Mouse (Mus musculus) hindbrain, embryonic 13.5 days (tissue): ENCODE results near the gene Dguok. TPM values are rescaled to one million over a fixed set of nuclear protein-coding genes. Genes with fewer than 3 reads are reported as not detected.

ENCODE experiments used
- ATAC-seq: fragments of 200-750 bp; cut with Nextera tagmentation; 2 replicates; pipeline ENCODE4 v1.8.0; 2017; ENCODE audit warnings: moderate TSS enrichment; ENCODE audit not compliant: low FRiP score
- H3K27ac ChIP-seq: fragments of 300-500 bp; sonication (generic); 2 replicates; pipeline ENCODE4 v1.5.1; 2015; ENCODE audit warnings: inconsistent platforms, mild to moderate bottlenecking, moderate library complexity
- H3K27me3 ChIP-seq: fragments of 300-500 bp; sonication (generic); 2 replicates; pipeline ENCODE4 v1.6.1; 2015; ENCODE audit warnings: mild to moderate bottlenecking, inconsistent platforms
- H3K36me3 ChIP-seq: fragments of 300-500 bp; sonication (generic); 2 replicates; pipeline ENCODE4 v1.6.1; 2015; ENCODE audit warnings: mild to moderate bottlenecking, inconsistent platforms
- H3K4me1 ChIP-seq: fragments of 300-500 bp; sonication (generic); replicated peaks from 2 replicates; pipeline ENCODE4 v1.6.1; 2015; ENCODE audit warnings: inconsistent platforms
- H3K4me2 ChIP-seq: fragments of 300-500 bp; sonication (generic); 2 replicates; pipeline ENCODE4 v1.6.1; 2015; ENCODE audit warnings: inconsistent platforms, mild to moderate bottlenecking, moderate library complexity
- H3K4me3 ChIP-seq: fragments of 300-500 bp; sonication (generic); 2 replicates; pipeline ENCODE4 v1.5.1; 2015; ENCODE audit warnings: mild to moderate bottlenecking, inconsistent platforms
- H3K9ac ChIP-seq: fragments of 300-500 bp; sonication (generic); 2 replicates; pipeline ENCODE4 v1.6.1; 2015; ENCODE audit warnings: mild to moderate bottlenecking, inconsistent platforms
- H3K9me3 ChIP-seq: fragments of 300-500 bp; sonication (generic); 2 replicates; pipeline ENCODE4 v1.6.1; 2016; ENCODE audit warnings: inconsistent platforms
- WGBS: fragments of 180-500 bp; shearing (Covaris S2); methylation state at CpG from one replicate; pipeline ENCODE4 v1.1.7; 2015; 5-methylcytosine and 5-hydroxymethylcytosine counted together
- polyA plus RNA-seq: library from polyadenylated mRNA; unstranded; fragments of >200 nt; fragmentation: Nextera tagmentation; extraction: Ambion mirVana; gene quantifications from 2 replicates; pipeline ENCODE4 v1.2.1, GENCODE M21; 2015

Dguok gene
- polyA plus RNA-seq, 1 experiment from 2014 or later, result 69.7 TPM

DNA sequence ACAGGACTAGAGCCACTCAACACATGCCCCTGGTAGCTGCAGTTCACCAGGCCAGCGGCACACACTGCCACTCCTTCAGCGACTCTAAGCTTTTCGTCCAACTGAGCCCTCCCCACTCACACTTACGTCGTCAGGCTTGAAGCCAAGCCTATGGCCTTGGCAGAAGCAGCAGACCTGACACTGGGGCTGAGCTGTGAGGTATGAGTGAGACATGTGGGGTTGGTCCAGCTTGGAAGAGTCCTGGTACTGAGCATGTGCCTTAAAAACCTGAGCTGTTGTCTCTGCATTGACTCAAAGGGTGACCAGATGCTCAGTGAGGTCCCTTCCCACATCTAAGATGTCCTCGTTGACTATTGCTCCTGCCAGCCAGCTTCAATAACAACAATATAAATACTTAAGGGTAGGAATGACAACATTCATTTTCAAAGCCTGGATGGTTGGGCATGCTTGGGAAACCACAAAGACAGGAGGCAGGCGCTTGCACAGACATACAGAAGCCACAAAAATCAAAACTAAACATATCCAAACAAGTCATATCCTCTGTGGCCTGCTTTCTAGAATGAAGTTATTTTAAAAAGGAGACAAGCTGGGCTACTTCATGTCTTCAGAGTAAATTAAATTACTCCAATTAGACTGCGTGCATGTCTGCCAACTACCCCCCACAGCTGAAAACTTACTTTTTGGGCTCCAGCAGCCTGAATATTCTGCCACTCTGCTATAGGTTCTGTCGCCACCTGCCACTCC, 10.6 kb downstream of the Dguok start:
- Histone ChIP-seq H3K4me1 (no peaks in the 10 kb centered on the region), H3K27ac (no peak overlapping the region), H3K4me3 (no peak overlapping the region), H3K36me3 (peaks cover 39% of the 10 kb centered on the region), H3K9me3 (no peaks in the 10 kb centered on the region), H3K9ac (no peak overlapping the region), H3K4me2 (no peak overlapping the region), H3K27me3 (no peaks in the 10 kb centered on the region)
- no peak for ATAC-seq
- 93% methylated on average over 9 of the region's 9 CpGs for WGBS

DNA sequence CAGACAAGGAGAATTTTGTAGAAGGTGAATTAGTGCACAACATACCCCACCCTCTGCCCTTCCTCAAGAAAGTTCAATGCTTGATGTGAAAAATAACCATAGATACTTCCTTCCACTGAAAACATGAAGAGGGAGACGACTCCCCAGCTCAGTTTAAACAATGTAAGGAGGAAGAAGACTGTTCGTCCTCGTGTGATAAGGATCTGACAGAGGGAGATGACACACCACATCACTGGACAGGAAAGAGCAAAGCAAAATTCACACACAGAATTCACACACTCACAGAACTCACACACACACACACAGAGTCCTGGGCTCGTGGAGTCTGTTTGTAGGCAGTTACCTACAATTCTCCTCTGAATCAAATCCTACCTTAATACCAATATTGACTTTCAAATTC, 16.1 kb downstream of the Dguok start:
- H3K9me3 ChIP-seq, result no peaks in the 10 kb centered on the region
- H3K27ac ChIP-seq, result no peak overlapping the region
- H3K36me3 ChIP-seq, result peaks cover 73% of the 10 kb centered on the region
- 90% methylated on average over 4 of the region's 4 CpGs for WGBS
- no peak overlapping the region for H3K4me2 ChIP-seq
- no peak overlapping the region for H3K4me3 ChIP-seq
- ATAC-seq, result no peak
- H3K9ac ChIP-seq, result no peak overlapping the region
- no peaks in the 10 kb centered on the region for H3K4me1 ChIP-seq
- no peaks in the 10 kb centered on the region for H3K27me3 ChIP-seq

DNA sequence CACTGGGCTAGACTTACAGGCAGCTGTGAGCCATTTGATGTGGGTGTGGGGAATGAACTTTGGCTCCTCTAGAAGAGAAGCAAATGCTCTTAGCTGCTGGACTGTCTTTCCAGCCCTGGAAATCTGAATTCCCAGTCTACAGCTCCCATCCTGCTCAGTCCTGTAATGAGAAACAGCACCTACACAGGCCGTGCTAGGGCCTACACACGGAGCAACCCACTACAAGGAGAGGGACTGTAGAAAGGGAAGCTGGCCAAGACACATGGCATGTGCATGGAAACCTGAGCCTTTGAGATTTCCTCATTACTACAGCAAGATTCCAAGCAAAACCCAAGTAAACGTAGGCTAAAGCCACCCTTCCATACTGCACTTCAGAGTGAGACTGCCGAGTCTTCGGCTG, 18.6 kb downstream of the Dguok start:
- Histone ChIP-seq H3K4me3 (no peak overlapping the region), H3K36me3 (peaks cover 80% of the 10 kb centered on the region), H3K4me1 (no peaks in the 10 kb centered on the region), H3K9me3 (no peaks in the 10 kb centered on the region), H3K27ac (no peak overlapping the region), H3K4me2 (no peak overlapping the region), H3K27me3 (no peaks in the 10 kb centered on the region), H3K9ac (no peak overlapping the region)
- WGBS, result 93% methylated on average over 5 of the region's 5 CpGs
- no peak for ATAC-seq

DNA sequence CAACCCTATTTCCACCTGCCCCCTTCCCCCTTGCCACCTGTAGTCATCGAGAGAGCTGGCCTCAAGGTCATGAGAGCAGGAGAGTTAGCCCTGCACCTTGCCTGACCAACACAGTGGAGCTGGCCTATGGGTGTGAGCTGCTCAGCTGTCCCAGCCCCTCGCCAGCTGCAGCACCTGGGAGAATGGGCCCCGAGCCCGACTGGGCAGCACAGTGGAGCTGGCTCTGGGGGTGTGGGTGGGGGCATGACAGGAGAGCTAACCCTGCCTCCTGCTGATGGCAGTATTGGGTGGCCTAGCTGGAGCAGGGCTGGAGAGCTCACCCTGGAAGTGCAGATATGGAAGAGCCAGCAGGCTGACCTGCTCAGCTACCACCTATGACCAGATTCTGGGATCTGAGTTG, 19.5 kb downstream of the Dguok start:
- Histone ChIP-seq H3K27me3 (no peaks in the 10 kb centered on the region), H3K4me1 (no peaks in the 10 kb centered on the region), H3K9ac (no peak overlapping the region), H3K27ac (no peak overlapping the region), H3K9me3 (no peaks in the 10 kb centered on the region), H3K36me3 (peaks cover 86% of the 10 kb centered on the region), H3K4me3 (no peak overlapping the region), H3K4me2 (no peak overlapping the region)
- WGBS, result 87% methylated on average over 4 of the region's 4 CpGs
- no peak for ATAC-seq

DNA sequence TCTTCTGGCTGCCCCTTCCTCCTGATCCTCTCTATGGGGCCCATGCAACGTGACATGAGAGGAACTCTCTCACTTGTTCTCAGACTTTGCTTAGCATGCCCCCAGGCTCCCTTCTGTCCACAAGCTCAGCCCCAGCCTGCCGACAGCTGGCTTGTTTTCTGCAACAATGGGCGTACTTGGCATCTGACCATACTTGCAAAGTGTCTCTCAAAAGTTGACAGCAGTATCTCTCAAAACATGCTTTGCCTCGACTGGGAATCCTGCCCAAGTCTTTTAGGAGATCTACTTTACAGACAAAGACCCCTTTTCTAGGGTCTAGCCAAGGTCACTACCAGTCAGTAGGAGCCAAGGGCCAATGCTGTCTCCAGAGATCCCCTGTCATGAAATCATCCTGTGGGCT, 20.9 kb downstream of the Dguok start:
- ATAC-seq, result no peak
- H3K4me1 ChIP-seq, result no peaks in the 10 kb centered on the region
- H3K9me3 ChIP-seq, result no peaks in the 10 kb centered on the region
- peaks cover 93% of the 10 kb centered on the region for H3K36me3 ChIP-seq
- H3K27ac ChIP-seq, result no peak overlapping the region
- no peak overlapping the region for H3K4me3 ChIP-seq
- no peaks in the 10 kb centered on the region for H3K27me3 ChIP-seq
- 69% methylated on average over 4 of the region's 4 CpGs for WGBS
- H3K9ac ChIP-seq, result no peak overlapping the region
- no peak overlapping the region for H3K4me2 ChIP-seq

DNA sequence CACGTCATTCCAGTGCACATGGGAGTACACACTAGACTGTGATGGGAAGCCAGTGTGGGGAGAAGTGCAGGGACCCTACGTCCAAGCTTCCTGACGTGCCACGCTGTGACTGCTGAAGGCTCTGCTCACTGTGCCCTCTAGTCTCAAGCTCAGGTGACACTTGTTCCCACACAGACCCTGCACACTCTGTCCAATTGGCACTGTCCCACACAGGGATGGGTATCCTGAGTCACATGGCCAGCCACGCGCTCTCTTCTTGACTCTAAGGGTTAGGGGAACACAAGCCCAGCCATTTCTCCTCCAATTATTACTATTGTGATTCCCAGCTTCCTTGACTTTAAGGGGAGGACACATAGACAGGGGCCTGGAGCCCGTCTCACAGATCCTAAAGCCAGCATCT, 23.0 kb downstream of the Dguok start:
- H3K27ac ChIP-seq, result no peak overlapping the region
- ATAC-seq, result no peak
- H3K9ac ChIP-seq, result no peak overlapping the region
- H3K4me3 ChIP-seq, result no peak overlapping the region
- no peak overlapping the region for H3K4me2 ChIP-seq
- no peaks in the 10 kb centered on the region for H3K4me1 ChIP-seq
- H3K9me3 ChIP-seq, result no peaks in the 10 kb centered on the region
- H3K36me3 ChIP-seq, result peaks cover 97% of the 10 kb centered on the region
- 96% methylated on average over 7 of the region's 7 CpGs for WGBS
- H3K27me3 ChIP-seq, result no peaks in the 10 kb centered on the region

DNA sequence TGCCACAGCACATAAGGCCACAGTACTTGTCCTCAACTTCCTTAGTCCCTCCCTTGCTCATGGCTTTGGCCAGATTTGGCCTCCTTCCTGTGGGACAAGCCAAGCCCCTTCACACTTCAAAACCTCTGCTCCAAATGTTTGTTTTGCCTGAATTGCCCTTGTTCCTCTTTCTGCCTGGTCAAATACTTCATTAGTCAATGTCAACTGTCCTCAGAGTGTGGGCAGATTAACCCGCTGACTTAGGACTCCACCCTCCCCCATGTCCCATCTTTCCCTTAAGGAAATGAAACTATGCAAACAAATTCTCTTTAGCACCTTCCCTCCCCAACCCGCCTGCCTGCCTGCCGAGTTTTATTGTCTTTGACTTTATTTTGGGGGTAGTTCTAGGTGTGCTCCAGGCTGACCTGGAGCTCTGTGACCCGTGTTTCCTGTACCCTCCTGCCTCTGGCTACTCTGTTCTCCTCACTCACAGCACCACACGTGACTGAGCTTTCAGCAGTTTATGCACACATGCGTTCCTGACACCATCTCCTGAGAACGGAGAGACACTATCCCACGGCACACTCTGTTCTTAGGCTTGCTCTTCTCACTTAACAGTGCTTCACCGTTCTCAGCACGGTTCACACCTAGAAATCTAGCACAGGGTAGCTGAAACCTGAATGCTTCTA, 24.2 kb downstream of the Dguok start:
- H3K27me3 ChIP-seq, result no peaks in the 10 kb centered on the region
- H3K27ac ChIP-seq, result no peak overlapping the region
- no peak overlapping the region for H3K9ac ChIP-seq
- ATAC-seq, result no peak
- 70% methylated on average over 10 of the region's 10 CpGs for WGBS
- H3K4me3 ChIP-seq, result no peak overlapping the region
- H3K9me3 ChIP-seq, result no peaks in the 10 kb centered on the region
- H3K4me1 ChIP-seq, result no peaks in the 10 kb centered on the region
- no peak overlapping the region for H3K4me2 ChIP-seq
- peaks cover 89% of the 10 kb centered on the region for H3K36me3 ChIP-seq

DNA sequence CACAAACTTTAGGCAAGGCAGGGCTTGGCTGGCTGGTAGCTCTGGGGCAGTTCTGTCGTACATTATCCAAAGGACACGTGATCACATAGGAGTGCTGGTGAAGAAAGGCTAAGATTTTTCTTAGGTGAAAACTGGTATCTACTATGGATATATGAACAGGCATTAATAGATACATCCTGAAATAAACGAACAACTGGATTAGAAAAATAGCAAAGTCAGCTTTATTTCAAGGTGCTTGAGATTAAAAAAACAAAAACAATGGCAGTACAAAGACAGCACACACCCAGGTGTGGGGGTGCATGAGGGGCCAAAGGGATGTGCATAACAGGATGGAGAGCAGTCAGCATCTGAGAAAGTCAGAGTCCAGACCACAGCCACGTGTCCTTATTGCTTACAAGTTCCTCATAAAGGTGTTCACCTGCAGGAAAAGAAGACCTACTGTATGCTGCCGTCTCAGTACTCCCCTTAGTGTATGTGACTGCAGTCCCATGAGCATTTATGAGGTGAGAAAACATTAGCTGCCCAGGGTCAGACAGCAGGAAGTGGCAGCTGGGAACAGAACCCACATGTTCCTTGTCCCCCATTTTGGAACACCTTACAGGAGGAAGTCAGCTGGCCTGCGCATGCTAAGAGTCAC, 26.6 kb downstream of the Dguok start:
- H3K27ac ChIP-seq, result no peak overlapping the region
- no peak overlapping the region for H3K4me2 ChIP-seq
- H3K9ac ChIP-seq, result no peak overlapping the region
- ATAC-seq, result no peak
- H3K4me1 ChIP-seq, result 0 out of 2 replicates have a peak, but pooled peaks cover 4% of the 10 kb centered on the region
- peaks cover 70% of the 10 kb centered on the region for H3K36me3 ChIP-seq
- 93% methylated on average over 6 of the region's 6 CpGs for WGBS
- no peak overlapping the region for H3K4me3 ChIP-seq
- no peaks in the 10 kb centered on the region for H3K27me3 ChIP-seq
- no peaks in the 10 kb centered on the region for H3K9me3 ChIP-seq

DNA sequence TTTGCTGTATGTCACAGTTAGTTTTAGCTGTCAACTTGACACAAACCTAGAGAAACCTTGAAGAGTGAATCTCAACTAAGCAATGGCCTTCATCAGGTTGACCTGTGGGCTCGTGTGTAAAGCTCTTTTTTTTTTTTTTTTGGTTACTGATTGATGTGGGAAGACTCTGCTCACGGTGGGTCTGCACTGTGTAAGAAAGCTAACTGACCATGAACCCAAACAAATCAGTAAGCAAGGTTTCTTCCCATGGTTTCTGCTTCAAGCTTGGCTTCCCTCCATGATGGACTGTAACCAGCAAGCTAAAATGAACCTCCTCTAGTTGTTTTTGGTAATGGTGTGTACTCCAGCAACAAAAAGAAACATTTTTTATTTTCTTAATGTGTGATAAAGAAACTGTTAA, 27.6 kb downstream of the Dguok start:
- no peak overlapping the region for H3K27ac ChIP-seq
- H3K36me3 ChIP-seq, result peaks cover 61% of the 10 kb centered on the region
- H3K9me3 ChIP-seq, result no peaks in the 10 kb centered on the region
- no peak overlapping the region for H3K4me2 ChIP-seq
- 82% methylated on average over 2 of the region's 2 CpGs for WGBS
- no peak for ATAC-seq
- 0 out of 2 replicates have a peak, but pooled peaks cover 4% of the 10 kb centered on the region for H3K4me1 ChIP-seq
- H3K4me3 ChIP-seq, result no peak overlapping the region
- H3K27me3 ChIP-seq, result no peaks in the 10 kb centered on the region
- H3K9ac ChIP-seq, result no peak overlapping the region

DNA sequence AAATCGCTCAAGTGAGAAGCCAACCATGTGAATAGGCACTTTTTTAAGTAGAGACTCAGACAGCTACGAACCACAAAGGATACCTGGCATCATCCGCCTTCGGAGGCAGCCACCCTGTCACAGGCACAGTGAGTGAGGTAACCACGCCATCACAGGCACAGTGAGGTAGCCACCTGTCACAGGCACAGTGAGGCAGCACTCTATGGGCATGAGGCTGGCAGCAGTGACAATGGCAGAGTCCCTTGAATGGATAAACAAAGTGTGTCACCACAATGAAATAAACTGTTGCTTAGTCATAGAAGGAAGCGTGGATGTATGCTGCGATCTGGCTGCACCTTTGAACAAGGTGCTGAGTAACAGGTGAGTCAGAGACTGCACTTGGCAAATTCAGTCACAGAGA, 28.1 kb downstream of the Dguok start:
- Histone ChIP-seq H3K27ac (no peak overlapping the region), H3K4me3 (no peak overlapping the region), H3K4me2 (no peak overlapping the region), H3K9ac (no peak overlapping the region), H3K36me3 (peaks cover 55% of the 10 kb centered on the region), H3K27me3 (no peaks in the 10 kb centered on the region), H3K4me1 (0 out of 2 replicates have a peak, but pooled peaks cover 4% of the 10 kb centered on the region), H3K9me3 (no peaks in the 10 kb centered on the region)
- ATAC-seq, result no peak
- WGBS, result 91% methylated on average over 7 of the region's 7 CpGs

DNA sequence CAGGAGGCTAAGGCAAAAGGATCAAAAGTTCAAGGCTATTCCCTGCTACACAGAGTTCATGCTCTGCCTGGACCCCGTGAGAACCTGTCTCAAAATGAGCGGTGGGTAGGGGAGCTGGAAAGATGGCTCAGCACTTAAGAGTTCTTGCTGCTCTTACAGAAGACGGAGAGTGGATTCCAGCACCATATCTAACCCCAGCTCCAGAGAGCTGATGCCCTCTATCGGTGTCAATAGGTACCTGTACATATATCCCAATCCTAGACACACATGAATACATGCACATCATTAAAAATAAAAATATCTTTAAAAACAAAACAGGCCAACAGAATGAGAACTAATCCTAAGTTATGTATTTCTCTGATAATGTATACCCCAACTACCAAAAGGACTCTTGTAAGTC, 28.6 kb downstream of the Dguok start:
- WGBS, result 74% methylated on average over 4 of the region's 4 CpGs

DNA sequence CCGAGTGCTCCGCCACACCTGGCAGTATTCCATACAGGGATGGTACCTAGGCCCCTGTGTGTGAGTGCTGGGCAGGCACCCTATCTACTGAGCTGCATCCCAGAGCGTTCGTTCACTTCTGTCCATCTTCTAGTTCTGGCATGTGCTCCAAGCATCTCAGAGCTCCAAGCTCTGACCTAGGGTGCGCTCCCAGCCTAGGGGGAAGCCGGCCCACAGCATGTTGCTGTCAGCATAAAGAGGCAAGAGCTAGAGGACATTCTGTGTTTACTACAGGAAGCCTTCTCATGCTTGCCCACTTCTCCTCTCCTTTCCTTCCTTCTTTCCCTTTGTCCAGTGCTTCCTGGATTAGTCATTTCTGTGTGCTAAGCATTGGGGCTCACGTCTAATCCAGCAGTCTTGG, 31.3 kb downstream of the Dguok start:
- no peak overlapping the region for H3K4me2 ChIP-seq
- no peak overlapping the region for H3K4me3 ChIP-seq
- no peak for ATAC-seq
- WGBS, result 73% methylated on average over 7 of the region's 7 CpGs
- no peak overlapping the region for H3K9ac ChIP-seq
- peaks cover 26% of the 10 kb centered on the region for H3K36me3 ChIP-seq
- H3K4me1 ChIP-seq, result 0 out of 2 replicates have a peak, but pooled peaks cover 4% of the 10 kb centered on the region
- H3K27ac ChIP-seq, result no peak overlapping the region
- no peaks in the 10 kb centered on the region for H3K27me3 ChIP-seq
- no peaks in the 10 kb centered on the region for H3K9me3 ChIP-seq

More for the DNA sequence above, 28.6 kb downstream of the Dguok start:
- ATAC-seq, result no peak
- 0 out of 2 replicates have a peak, but pooled peaks cover 4% of the 10 kb centered on the region for H3K4me1 ChIP-seq
- H3K4me3 ChIP-seq, result no peak overlapping the region
- H3K36me3 ChIP-seq, result peaks cover 53% of the 10 kb centered on the region
- no peak overlapping the region for H3K9ac ChIP-seq
- H3K4me2 ChIP-seq, result no peak overlapping the region
- H3K27me3 ChIP-seq, result no peaks in the 10 kb centered on the region
- no peaks in the 10 kb centered on the region for H3K9me3 ChIP-seq
- no peak overlapping the region for H3K27ac ChIP-seq
